Mouse (Mus musculus) brain, embryonic 14.5 days (tissue): ENCODE measurements around the gene Tmem255b.

Source experiments
- CTCF ChIP-seq: fragments of 200-500 bp; IDR thresholded peaks from 2 replicates; pipeline ENCODE4 v1.5.1; 2012; ENCODE audit warnings: inconsistent platforms, mild to moderate bottlenecking, moderate library complexity, borderline replicate concordance; ENCODE audit not compliant: insufficient read depth, insufficient read length; ENCODE audit errors: extremely low read depth
- POLR2A ChIP-seq: fragments of 200-500 bp; IDR thresholded peaks from 2 replicates; pipeline ENCODE4 v1.6.1; 2012; ENCODE audit warnings: mild to moderate bottlenecking, inconsistent platforms, borderline replicate concordance; ENCODE audit not compliant: poor library complexity, insufficient read depth, insufficient read length, severe bottlenecking; ENCODE audit errors: extremely low read depth

DNA sequence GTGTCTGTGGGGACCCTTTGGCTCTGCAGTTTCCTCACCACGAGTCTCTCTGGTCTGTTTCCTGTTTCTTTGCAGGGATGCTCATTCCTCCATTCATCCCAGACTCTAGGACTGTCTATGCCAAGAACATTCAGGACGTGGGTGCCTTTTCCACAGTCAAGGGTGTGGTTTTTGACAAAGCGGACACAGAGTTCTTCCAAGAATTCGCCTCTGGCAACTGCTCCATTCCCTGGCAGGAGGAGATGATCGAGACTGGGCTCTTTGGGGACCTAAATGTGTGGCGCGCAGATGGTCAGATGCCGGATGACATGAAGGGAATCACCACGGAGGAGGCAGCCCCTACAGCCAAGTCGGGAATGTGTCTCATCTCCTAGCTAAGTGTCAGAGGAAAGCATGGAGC is 19.1 kb upstream of the Tmem255b start:
- no peak for TF ChIP-seq POLR2A
- TF ChIP-seq CTCF, result no peak
